Mouse (Mus musculus) kidney, postnatal 14 days (tissue): Measurements from ENCODE around the gene Nog.

Source experiments
- DNase-seq: peaks from one replicate; pipeline ENCODE4 v3.0.0; 2022; ENCODE audit warnings: mixed read lengths

The Nog gene

DNA sequence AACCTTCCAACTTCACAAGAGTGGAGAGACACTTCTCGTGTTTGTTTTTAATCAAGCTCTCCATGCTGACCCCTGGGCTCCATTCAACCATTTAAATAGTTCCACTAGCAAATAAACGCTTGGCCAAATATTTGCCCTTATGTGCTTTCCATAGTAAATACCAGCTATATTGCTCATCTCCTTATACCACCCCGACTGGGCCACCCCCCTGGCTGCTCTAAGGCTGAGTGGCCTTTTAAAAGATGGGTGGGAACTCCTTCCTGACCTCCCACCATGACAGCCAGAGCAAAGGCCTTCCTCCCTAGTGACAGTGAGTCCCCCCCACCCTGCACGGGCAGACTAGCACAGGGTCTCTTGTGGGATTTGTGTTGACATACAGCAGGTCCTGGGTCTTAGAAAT is 37.1 kb downstream of the Nog start:
- DNase-seq = no peak

DNA sequence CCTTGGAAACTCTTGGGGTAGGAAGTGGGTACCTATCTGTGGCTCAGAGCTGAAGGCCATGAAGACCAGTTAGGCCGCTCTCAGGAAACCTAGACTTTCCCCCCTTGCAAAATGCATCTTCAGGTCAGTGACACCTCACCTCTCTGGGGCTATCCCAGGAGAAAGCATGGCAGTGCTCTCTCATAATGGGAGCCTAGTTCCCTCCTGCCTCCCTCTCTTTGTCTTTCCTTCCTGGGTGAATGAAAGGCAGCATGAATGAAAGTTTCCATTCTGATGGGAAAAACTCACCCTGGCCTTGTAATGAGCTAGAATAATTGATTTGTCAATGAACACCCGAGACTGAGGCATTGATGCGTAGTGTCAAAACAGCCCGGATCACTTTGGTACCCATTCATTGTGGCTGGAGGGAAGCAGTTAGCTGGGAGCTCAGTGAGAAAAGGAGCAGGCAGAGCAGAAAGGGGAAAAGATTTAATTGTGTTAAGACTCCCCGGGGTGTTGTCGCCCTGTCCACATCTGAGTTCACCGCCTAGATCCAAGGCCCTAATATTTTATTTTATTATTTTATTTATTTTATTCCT is 42.7 kb downstream of the Nog start:
- no peak for DNase-seq

DNA sequence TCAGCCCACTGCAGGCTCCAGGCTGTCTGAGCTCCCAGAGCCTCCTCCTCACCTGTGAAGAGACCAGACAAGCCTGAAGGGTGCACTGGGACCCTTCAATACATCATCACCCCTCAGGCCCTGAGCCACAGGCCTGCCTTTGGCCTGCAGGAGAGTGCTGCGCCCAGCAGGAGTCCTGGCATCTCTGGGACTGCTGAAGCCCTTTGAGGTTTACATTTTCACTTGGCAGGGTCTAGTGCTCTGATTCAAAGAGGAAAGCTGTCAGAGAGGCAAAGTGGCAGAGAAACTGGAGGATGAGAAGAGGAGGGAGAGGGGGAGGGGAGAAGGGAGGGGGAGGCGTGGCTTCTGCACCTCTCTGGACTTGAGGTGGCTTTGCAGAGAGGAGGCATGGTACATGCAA is 44.2 kb downstream of the Nog start:
- DNase-seq = no peak

DNA sequence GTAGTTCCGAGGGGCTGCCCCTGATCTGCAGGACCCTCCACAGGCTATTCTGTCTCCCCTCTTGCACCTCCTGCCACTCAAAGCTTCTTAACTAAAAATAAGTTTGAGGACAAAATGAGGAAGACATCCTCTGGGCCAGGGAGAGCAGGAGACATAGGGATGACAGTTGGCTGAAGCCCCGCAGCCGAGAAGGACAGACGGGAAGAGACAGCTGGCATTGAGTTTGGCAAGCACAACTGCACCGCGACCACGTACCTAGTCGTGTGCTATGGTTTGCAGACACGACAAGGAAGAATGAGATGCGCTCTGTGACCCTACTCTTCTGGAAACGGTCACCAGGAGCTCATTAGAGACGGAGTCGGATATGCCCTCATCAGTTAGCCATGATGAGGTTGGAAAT is 48.2 kb downstream of the Nog start:
- DNase-seq = no peak
